8 mouse cellular contexts compared by ENCODE assay signal in the genomic region with DNA sequence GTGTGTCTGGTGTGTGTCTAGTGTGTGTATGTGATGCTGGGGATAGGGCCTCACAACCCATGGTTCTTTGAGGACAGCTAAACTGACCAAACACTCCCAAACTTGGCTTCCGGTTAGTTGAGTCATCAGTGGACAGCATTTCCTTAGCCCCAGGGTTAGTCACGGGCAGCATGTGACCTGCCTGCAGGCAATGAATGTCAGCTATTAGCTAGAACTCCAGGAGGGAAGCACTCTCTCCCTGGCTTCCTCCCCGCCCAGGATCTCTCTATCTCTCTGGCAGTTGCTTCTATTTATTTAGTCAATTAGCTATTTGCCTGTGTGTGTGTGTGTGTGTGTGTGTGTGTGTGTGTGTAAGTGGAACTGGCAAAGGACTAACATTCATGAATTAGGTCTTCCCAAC. TPM values are rescaled to one million over a fixed set of nuclear protein-coding genes. Genes with fewer than 3 reads are reported as not detected.
A peak's percentile ranks its signal among the peaks of the same experiment; 100 is the strongest.
DNase-seq lines count a peak whose midpoint lies in the region; ATAC-seq and TF ChIP-seq lines count a peak whose summit lies in the region.

No protein-coding gene starts in this region.

- no peak overlapping the region for H3K9ac ChIP-seq in hindbrain, embryonic 12.5 days
- no peak overlapping the region for H3K9ac ChIP-seq in hindbrain, embryonic 13.5 days
- no peak overlapping the region for H3K9ac ChIP-seq in liver, postnatal 0 days (replicated peaks)

- no peak overlapping the region for H3K4me2 ChIP-seq in hindbrain, embryonic 12.5 days (replicated peaks)
- no peak overlapping the region for H3K4me2 ChIP-seq in hindbrain, embryonic 13.5 days
- peak overlapping the region; percentile 39 for H3K4me2 ChIP-seq in liver, postnatal 0 days (ENCODE audit: low read depth, low read length)

- H3K4me1 ChIP-seq in hindbrain, embryonic 12.5 days = peaks cover 13% of the 10 kb centered on the region
- peaks cover 7% of the 10 kb centered on the region for H3K4me1 ChIP-seq in hindbrain, embryonic 13.5 days (replicated peaks)
- H3K4me1 ChIP-seq in brown adipose tissue, adult 24 weeks (ENCODE audit: control insufficient read depth, insufficient read depth, insufficient read length, low read length) = peaks cover 17% of the 10 kb centered on the region
- H3K4me1 ChIP-seq in liver, postnatal 0 days (ENCODE audit: insufficient read depth) = peaks cover 29% of the 10 kb centered on the region
- no peaks in the 10 kb centered on the region for H3K4me1 ChIP-seq in cerebellum, adult 2 months (ENCODE audit: control insufficient read depth, insufficient read depth, low read length)

- WGBS in hindbrain, embryonic 12.5 days = 42% methylated on average over 3 of the region's 3 CpGs
- 31% methylated on average over 3 of the region's 3 CpGs for WGBS in hindbrain, embryonic 13.5 days
- WGBS in liver, postnatal 0 days (ENCODE audit: insufficient replicate concordance) = 24% methylated on average over 3 of the region's 3 CpGs
- WGBS in cerebellum, adult 2 months = 46% methylated on average over 3 of the region's 3 CpGs

- TF ChIP-seq CTCF in liver, postnatal 0 days (IDR thresholded peaks at IDR 0.05; ENCODE audit: low read depth) = no peak
- TF ChIP-seq CTCF in cerebellum, adult 2 months (IDR thresholded peaks at IDR 0.05; ENCODE audit: borderline replicate concordance, insufficient read depth, low read depth, low read length) = no peak
- no peak for TF ChIP-seq CTCF in layer of hippocampus, adult 2 months (conservative IDR thresholded peaks at IDR 0.05)

- no peak overlapping the region for H3K4me3 ChIP-seq in hindbrain, embryonic 12.5 days
- no peak overlapping the region for H3K4me3 ChIP-seq in hindbrain, embryonic 13.5 days
- H3K4me3 ChIP-seq in brown adipose tissue, adult 24 weeks (ENCODE audit: insufficient read depth, low read depth, low read length) = no peak overlapping the region
- H3K4me3 ChIP-seq in liver, postnatal 0 days (ENCODE audit: low read depth, low read length) = no peak overlapping the region
- H3K4me3 ChIP-seq in cerebellum, adult 2 months (replicated peaks; ENCODE audit: insufficient read depth, low read depth, low read length) = no peak overlapping the region
- H3K4me3 ChIP-seq in layer of hippocampus, adult 2 months = no peak overlapping the region

- no peaks in the 10 kb centered on the region for H3K9me3 ChIP-seq in hindbrain, embryonic 12.5 days (replicated peaks)
- H3K9me3 ChIP-seq in hindbrain, embryonic 13.5 days = no peaks in the 10 kb centered on the region
- H3K9me3 ChIP-seq in liver, postnatal 0 days (ENCODE audit: low read length) = no peaks in the 10 kb centered on the region

- TF ChIP-seq EP300 in liver, postnatal 0 days (IDR thresholded peaks at IDR 0.05; ENCODE audit: low read depth) = peak; percentile 57; the same call in 1 of the 2 replicates

- no peak for TF ChIP-seq POLR2A in cerebellum, adult 2 months (IDR thresholded peaks at IDR 0.05; ENCODE audit: borderline replicate concordance, insufficient read depth, low read length)

- DNase-seq in heart, postnatal 4 days = peak; percentile 53
- DNase-seq in liver, postnatal 0 days = peak; percentile 60
- no peak for DNase-seq in cerebellum, adult 2 months
- no peak for DNase-seq in layer of hippocampus, adult 2 months (ENCODE audit: low spot score in 2 of 2)
- DNase-seq in layer of hippocampus, postnatal 10 days (ENCODE audit: low spot score in 2 of 2) = no peak

- ATAC-seq in hindbrain, embryonic 12.5 days (ENCODE audit: low FRiP score) = no peak
- no peak for ATAC-seq in hindbrain, embryonic 13.5 days (ENCODE audit: low FRiP score)
- peak; percentile 91 for ATAC-seq in liver, postnatal 0 days

- H3K36me3 ChIP-seq in hindbrain, embryonic 12.5 days = no peaks in the 10 kb centered on the region
- H3K36me3 ChIP-seq in hindbrain, embryonic 13.5 days = no peaks in the 10 kb centered on the region
- no peaks in the 10 kb centered on the region for H3K36me3 ChIP-seq in liver, postnatal 0 days (replicated peaks; ENCODE audit: insufficient read depth, low read length)

- no peaks in the 10 kb centered on the region for H3K27me3 ChIP-seq in hindbrain, embryonic 12.5 days
- no peaks in the 10 kb centered on the region for H3K27me3 ChIP-seq in hindbrain, embryonic 13.5 days
- H3K27me3 ChIP-seq in liver, postnatal 0 days (ENCODE audit: insufficient read depth, low read length) = no peaks in the 10 kb centered on the region
- no peaks in the 10 kb centered on the region for H3K27me3 ChIP-seq in cerebellum, adult 2 months (ENCODE audit: control insufficient read depth, insufficient read depth, low read length)

- 0 out of 2 replicates have a peak overlapping the region, but pooled peaks have one; percentile 40 for H3K27ac ChIP-seq in hindbrain, embryonic 12.5 days
- no peak overlapping the region for H3K27ac ChIP-seq in hindbrain, embryonic 13.5 days
- H3K27ac ChIP-seq in brown adipose tissue, adult 24 weeks (replicated peaks; ENCODE audit: low read depth, low read length) = peak overlapping the region; percentile 88
- H3K27ac ChIP-seq in liver, postnatal 0 days (ENCODE audit: low read depth) = peak overlapping the region; percentile 41
- no peak overlapping the region for H3K27ac ChIP-seq in cerebellum, adult 2 months (ENCODE audit: insufficient read depth, low read length)
- H3K27ac ChIP-seq in layer of hippocampus, adult 2 months = no peak overlapping the region

RNA-seq across cellular contexts. Expression of gene Ncoa3, which starts 23.6 kb away (rescaled TPM):
- polyA plus RNA-seq in hindbrain, embryonic 12.5 days (2016; fragmentation: Nextera tagmentation; extraction: Ambion mirVana) = 14.9 and 15.0 TPM in 2 replicates
- polyA plus RNA-seq in hindbrain, embryonic 13.5 days (2015; fragmentation: Nextera tagmentation; extraction: Ambion mirVana) = 12.0 and 13.1 TPM in 2 replicates
- 7.8 and 10.1 TPM in 2 replicates for polyA plus RNA-seq in brown adipose tissue, adult 24 weeks (2012; ENCODE audit: insufficient read depth, insufficient read length, missing spikeins)
- total RNA-seq in heart, postnatal 4 days (2021) = 10 to 100 TPM; 21.2 to 23.2 TPM
- 3.3 and 3.9 TPM in 2 replicates for polyA plus RNA-seq in liver, postnatal 0 days (2015; fragmentation: Nextera tagmentation; extraction: Ambion mirVana)
- 23.6 and 23.7 TPM in 2 replicates for polyA plus RNA-seq in cerebellum, adult 2 months (2012; rRNA removed)
- total RNA-seq in layer of hippocampus, adult 2 months (2021) = 10 to 100 TPM; 27.8 to 37.7 TPM
- total RNA-seq in layer of hippocampus, postnatal 10 days (2021) = 10 to 100 TPM; 30.7 to 33.5 TPM

Comparison
In these comparisons a context has a peak if more than half of its experiments do, and no peak if none do; other contexts are left out.
1. H3K27ac ChIP-seq: peak in hindbrain, embryonic 12.5 days (single experiment), brown adipose tissue, adult 24 weeks (single experiment) and liver, postnatal 0 days (single experiment); none in hindbrain, embryonic 13.5 days (single experiment), cerebellum, adult 2 months (single experiment) and layer of hippocampus, adult 2 months (single experiment).
2. DNase-seq: peak in heart, postnatal 4 days (single experiment) and liver, postnatal 0 days (single experiment); none in cerebellum, adult 2 months (0 of 2), layer of hippocampus, adult 2 months (0 of 2) and layer of hippocampus, postnatal 10 days (0 of 2).